Mouse (Mus musculus): ENCODE results near the gene Krtap4-16.
"Not testable (repeated sequence)": the region's sequence is repeated elsewhere in the genome, so short reads cannot be mapped to it uniquely, and the experiment has no call there.

Krtap4-16 gene

DNA sequence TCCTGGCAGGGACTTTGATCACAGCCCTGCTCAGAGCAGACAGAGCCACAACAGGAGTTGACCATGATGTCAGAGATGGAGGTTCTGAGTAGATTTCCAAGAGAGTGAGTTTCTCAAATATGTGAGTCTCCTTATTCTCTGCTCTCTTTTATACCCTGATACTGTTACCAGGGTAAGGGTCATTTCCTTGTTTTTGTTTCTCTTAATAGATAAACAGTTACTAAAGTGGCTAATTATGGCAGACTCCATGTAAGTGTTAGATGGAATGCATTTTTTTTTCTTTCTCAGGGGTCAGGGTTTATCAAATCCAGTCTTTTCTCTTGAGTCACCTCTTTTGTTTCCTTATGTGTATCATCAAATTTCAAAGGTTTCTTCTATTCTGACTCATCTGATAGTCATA lies at the start of gene Krtap4-16:
Gene Krtap4-16 (minus strand): TSS at position 101 of the 400 bp plus-strand sequence.
- ChIA-PET CTCF (no interaction called here), POLR2A (no interaction called here)

DNA sequence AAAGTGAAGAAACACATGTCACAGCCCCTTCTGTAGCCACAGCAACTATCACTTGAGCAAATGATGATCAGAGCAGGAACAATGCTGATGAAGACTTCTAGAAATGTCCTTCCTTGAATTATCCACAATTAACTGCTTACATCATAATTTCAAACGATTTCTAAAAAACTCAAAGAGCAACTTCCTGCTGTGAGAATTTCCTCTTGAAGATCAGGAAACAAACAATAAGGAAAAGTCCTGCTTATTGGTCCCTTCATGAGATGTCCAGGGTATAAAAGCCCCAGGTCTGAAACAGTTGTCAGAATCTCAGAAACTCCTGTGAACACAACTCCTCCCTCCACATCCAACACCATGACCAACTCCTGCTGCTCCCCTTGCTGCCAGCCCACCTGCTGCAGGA lies 27.5 kb upstream of the Krtap4-16 start, which contains the start of gene Gm11567:
Gene Gm11567 (plus strand): TSS at position 301 of the 400 bp plus-strand sequence.
- CTCF ChIA-PET, POLR2A ChIA-PET: not testable (repeated sequence)

DNA sequence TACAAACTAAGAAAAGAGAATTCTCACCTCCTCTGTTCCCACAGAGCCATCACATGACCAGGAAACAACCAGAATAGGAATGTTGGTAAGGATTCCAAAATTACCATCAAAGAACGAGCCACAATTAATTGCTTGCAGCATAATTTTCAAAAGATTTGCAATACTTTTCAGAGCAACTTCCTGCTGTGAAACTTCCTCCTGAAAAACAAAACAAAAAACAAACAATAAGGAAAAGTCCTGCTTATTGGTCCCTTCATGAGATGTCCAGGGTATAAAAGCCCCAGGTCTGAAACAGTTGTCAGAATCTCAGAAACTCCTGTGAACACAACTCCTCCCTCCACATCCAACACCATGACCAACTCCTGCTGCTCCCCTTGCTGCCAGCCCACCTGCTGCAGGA lies 21.7 kb upstream of the Krtap4-16 start, which contains the start of gene Krtap9-1:
Gene Krtap9-1 (plus strand): TSS at position 301 of the 400 bp plus-strand sequence.
- POLR2A ChIA-PET, CTCF ChIA-PET: not testable (repeated sequence)

GRCm38 (mm10) chr11:99864176-99864575 lies 12.8 kb upstream of the Krtap4-16 start, which contains the start of gene Gm11559:
Gm11559 (plus strand) TSS chr11:99864476.
- POLR2A ChIA-PET, CTCF ChIA-PET: not testable (repeated sequence)

DNA sequence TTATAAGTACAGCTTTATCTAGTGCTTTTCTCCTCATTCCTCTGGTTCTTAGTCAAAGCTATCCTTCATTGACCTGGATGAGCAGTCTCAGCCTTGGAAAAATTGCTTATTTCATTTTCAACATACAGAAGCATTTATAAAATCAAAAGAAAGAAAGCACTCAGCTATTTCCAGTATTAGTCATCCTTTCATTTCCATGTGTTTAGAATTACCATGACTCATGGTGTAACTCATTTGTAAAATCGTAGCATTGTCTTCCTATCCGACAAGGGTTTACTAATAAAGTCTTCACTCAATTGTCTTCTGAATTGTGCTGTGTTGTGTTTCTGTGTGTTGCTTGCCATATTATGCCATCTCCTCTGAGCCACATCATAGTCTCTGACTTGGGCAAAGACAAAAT lies 7.4 kb upstream of the Krtap4-16 start:
- CTCF ChIA-PET = interaction anchor here in 1 of 4 experiments (0.7 kb wide), 1 partner anchor 403 kb away, joined by 4 read pairs; no protein-coding TSS in a partner anchor
- POLR2A ChIA-PET = no interaction called here

- POLR2A ChIA-PET = no interaction called here
- CTCF ChIA-PET = no interaction called here
Measured at GRCm38 (mm10) chr11:99857617-99858016, 6.2 kb upstream of the Krtap4-16 start, which contains the start of gene Gm11568. Gm11568 (plus strand) TSS chr11:99857917.

GRCm38 (mm10) chr11:99854121-99854520 lies 2.7 kb upstream of the Krtap4-16 start:
- ChIA-PET POLR2A (no interaction called here), CTCF (interaction anchor here in 1 of 4 experiments (1.0 kb wide), 1 partner anchor 444 kb away, joined by 3 read pairs; no protein-coding TSS in a partner anchor)

GRCm38 (mm10) chr11:99846746-99847145 lies 4.7 kb downstream of the Krtap4-16 start:
- ChIA-PET POLR2A (no interaction called here), CTCF (interaction anchor here in 1 of 4 experiments (1.0 kb wide), 1 partner anchor 454 kb away, joined by 3 read pairs; no protein-coding TSS in a partner anchor)

DNA sequence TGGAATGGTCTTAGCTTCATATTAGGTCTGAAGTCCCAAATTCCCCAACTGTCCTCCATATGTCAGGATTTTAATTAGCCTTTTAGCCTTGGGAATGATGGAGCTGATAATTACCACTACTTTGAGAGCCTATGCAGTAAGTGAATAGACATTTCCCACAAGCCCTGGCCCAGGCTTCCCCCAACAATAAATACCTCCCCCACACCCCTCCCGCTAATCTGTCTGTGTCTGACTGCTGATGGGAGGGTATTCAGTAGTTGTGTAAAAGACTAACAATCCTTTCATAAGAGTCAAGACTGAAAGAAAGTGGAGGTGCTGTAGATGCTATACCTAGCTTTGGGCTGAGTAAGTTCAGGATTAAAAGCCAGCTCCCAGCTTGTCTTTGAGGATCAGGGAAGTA lies 9.2 kb downstream of the Krtap4-16 start:
- POLR2A ChIA-PET = no interaction called here
- CTCF ChIA-PET = no interaction called here

- CTCF ChIA-PET = interaction anchor here in 2 of 4 experiments (0.6 kb wide), 2 partner anchors 482 to 570 kb away, joined by 3 read pairs; partner anchors contain the start of gene Eif1 (in 1 of the 2)
- POLR2A ChIA-PET = interaction anchor here in 1 of 4 experiments (0.5 to 1.2 kb wide), 2 partner anchors 19 to 55 kb away, joined by 3 read pairs; no protein-coding TSS in a partner anchor
Measured at GRCm38 (mm10) chr11:99837966-99838365, 13.4 kb downstream of the Krtap4-16 start, which contains the start of gene 2300003K06Rik. 2300003K06Rik (minus strand) TSS chr11:99838066.

DNA sequence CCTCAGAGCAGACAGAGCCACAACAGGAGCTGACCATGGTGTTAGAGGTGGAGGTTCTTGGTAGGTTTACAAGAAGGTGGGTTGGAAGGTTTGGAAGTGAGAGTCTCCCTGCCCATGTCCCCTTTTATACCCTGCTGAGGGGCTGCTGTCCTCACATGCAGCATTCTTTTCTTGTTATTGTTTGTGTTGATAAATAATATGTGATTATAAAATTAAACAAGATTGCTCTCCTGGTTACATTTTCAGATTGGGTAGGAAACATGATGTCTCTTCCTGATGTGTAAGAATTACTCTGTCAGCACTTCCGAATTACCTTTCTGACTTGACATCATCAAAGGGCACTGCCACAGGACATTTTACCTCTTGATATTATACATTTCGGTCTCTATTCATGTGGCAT lies 35.8 kb downstream of the Krtap4-16 start, which contains the start of gene Gm11564:
Gene Gm11564 (minus strand): TSS at position 101 of the 400 bp plus-strand sequence.
- CTCF ChIA-PET, POLR2A ChIA-PET: not testable (repeated sequence)

DNA sequence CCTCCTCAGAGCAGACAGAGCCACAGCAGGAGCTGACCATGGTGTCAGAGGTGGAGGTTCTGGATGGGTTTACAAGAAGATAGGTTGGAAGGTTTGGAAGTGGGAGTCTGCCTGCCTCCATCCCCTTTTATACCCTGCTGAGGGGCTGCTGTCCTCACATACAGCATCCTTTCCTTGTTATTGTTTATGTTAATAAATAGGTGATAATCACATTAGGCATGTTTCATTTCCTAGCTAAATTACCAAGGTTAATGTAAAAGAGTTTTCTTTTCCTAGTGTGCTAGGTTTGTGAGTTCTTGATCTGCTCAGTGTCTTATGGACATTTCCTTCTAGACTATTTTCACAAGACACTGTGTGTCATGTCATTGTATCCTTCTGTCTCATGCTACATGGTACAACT lies 41.6 kb downstream of the Krtap4-16 start, which contains the start of gene Krtap4-13:
Gene Krtap4-13 (minus strand): TSS at position 101 of the 400 bp plus-strand sequence.
- POLR2A ChIA-PET, CTCF ChIA-PET: not testable (repeated sequence)

GRCm38 (mm10) chr11:99804346-99804745 lies 47.1 kb downstream of the Krtap4-16 start, which contains the start of gene Gm11554:
Gm11554 (minus strand) TSS chr11:99804446.
- POLR2A ChIA-PET, CTCF ChIA-PET: not testable (repeated sequence)
